Mouse (Mus musculus): Measurements from ENCODE around the gene 3100002H09Rik.
A peak's percentile ranks its signal among the peaks of the same experiment; 100 is the strongest.

3100002H09Rik gene

DNA sequence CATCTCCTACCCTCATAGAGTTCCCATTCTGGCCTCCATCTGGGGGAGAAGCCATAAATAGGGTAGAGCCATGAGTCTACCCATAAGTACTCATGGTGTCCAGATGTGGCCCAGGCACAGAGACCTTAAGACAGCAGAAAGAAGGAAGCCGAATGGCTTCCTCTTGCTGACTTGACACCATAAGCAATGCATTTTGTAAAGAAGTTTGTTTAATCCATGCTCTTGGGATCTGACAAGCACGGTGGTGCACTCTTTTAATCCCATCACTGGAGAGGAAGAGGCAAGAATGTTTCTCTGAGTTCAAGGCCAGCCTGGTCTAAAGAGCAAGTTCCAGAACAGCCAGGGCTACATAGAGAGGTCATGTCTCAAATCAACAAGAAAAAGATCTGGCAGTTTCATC, at the start of gene 3100002H09Rik:
TSS of gene 3100002H09Rik (minus strand) at position 101 of the 400 bp plus-strand sequence.
- DNase-seq (ENCODE audit: low read depth, low spot score) = no peak

GRCm38 (mm10) chr4:124659251-124660217, 48.9 kb upstream of the 3100002H09Rik start:
- no peak for DNase-seq (ENCODE audit: low read depth, low spot score)

DNA sequence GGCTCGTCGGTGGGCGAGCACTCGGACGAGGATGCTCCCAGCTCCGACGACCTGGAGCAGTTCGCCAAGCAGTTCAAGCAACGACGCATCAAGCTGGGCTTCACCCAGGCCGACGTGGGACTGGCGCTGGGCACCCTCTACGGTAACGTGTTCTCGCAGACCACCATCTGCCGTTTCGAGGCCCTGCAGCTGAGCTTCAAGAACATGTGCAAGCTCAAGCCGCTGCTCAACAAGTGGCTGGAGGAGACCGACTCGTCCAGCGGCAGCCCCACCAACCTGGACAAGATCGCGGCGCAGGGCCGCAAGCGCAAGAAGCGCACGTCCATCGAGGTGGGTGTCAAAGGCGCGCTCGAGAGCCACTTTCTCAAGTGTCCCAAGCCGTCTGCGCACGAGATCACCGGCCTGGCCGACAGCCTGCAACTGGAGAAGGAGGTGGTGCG, 47.8 kb upstream of the 3100002H09Rik start:
- DNase-seq (ENCODE audit: low read depth, low spot score) = peak; percentile 55

DNA sequence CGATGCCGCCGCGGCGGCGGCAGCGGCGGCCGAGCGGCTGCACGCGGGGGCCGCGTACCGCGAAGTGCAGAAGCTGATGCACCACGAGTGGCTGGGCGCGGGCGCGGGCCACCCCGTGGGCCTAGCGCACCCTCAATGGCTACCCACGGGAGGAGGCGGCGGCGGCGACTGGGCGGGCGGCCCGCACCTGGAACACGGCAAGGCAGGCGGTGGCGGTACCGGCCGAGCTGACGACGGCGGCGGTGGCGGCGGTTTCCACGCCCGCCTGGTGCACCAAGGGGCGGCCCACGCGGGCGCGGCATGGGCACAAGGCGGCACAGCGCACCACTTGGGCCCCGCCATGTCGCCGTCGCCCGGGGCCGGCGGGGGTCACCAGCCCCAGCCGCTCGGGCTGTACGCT, 47.2 kb upstream of the 3100002H09Rik start:
- DNase-seq (ENCODE audit: low read depth, low spot score) = no peak

- peak; percentile 90 for DNase-seq (ENCODE audit: low read depth, low spot score)
Observed at GRCm38 (mm10) chr4:124656854-124657650, 46.4 kb upstream of the 3100002H09Rik start.

DNA sequence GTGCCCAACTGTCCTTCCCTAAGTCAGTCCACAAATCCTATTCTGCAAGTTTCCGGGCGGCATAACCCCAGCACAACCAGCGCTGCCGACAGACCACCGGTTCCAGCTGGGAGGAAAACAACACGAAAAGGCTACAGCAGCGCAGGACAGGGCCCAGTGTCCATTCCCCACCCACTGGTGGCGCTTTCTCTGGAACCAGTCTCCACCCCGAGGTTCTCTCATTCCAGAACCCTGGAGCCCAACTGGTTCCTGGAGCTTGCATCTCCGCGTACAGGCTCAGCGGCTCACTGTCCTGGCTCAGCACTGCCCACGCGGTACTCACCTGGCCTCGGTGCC, 45.9 kb upstream of the 3100002H09Rik start, which contains the start of gene Pou3f1:
TSS of gene Pou3f1 (plus strand) at position 290 of the 336 bp plus-strand sequence.
- no peak for DNase-seq (ENCODE audit: low read depth, low spot score)

GRCm38 (mm10) chr4:124652886-124653285, 42.3 kb upstream of the 3100002H09Rik start:
- peak; percentile 60 for DNase-seq (ENCODE audit: low read depth, low spot score)

- peak; percentile 61 for DNase-seq (ENCODE audit: low read depth, low spot score)
Observed at GRCm38 (mm10) chr4:124647909-124648308, 37.3 kb upstream of the 3100002H09Rik start.

DNA sequence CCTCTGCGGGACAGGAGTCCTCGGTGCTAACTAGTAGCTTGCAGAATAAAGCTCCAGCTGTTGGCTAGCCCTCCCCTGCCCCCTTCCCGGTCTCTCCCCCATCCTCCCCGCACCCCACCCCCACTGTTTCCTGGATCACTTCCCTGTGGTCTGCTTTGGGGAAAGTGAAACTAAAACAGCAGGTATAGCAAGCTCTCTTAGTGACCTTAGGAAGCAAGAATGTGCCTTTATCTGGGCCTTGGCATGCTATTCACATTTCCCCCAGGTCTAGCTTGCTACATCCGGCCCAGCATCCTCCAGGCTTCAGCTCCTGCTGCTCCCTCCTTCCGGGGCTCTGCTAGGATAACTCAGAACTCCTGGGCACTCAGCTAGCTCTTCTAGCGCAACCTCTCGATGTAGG, 36.0 kb upstream of the 3100002H09Rik start:
- peak; percentile 94 for DNase-seq (ENCODE audit: low read depth, low spot score)

DNA sequence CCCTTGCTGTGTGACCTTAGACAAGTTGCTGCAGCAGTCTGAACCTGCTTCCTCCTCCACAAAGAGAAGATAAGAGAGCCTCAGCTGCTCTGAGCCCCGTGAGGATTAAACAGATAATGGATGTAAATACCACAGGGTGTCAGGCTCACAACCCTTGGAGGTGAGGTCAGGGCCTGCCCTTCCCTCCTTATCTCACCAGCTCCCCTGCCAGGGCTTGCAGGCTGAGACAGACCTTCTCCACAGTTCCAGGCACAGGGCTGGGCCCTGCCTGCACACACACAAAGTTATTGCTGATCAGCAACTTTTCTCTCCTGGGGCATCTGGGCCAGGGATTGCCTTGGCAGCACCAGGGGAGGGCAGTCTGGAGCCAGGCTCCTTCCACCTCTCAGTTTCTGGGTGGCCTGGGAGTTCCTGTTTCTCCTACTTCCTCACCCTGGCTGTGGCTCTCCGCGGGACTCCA, 34.4 kb upstream of the 3100002H09Rik start:
- DNase-seq (ENCODE audit: low read depth, low spot score) = peak; percentile 73

- no peak for DNase-seq (ENCODE audit: low read depth, low spot score)
Observed at GRCm38 (mm10) chr4:124643859-124644258, 33.3 kb upstream of the 3100002H09Rik start.

- peak; percentile 75 for DNase-seq (ENCODE audit: low read depth, low spot score)
Observed at GRCm38 (mm10) chr4:124639715-124640114, 29.1 kb upstream of the 3100002H09Rik start.

DNA sequence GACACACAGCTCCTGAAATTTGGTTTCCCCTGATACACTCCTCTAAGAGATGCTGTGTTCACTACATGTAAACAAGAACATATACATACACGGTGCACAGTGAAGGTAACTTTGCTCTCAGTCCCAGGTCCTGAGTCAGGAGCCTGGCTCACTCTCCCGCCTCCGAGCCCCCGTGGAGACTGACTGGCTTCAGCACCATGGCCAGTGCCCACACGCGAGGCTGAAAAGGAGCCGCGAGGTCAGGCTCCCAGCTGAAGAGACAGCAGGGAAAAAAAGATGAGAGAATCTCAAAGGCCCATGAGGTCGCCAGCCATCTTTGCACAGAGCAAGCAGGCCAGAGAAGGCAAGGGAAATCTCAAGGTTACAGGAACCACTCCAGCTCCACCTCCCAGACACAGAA, 22.7 kb upstream of the 3100002H09Rik start:
- peak; percentile 80 for DNase-seq (ENCODE audit: low read depth, low spot score)

GRCm38 (mm10) chr4:124632856-124633255, 22.3 kb upstream of the 3100002H09Rik start:
- no peak for DNase-seq (ENCODE audit: low read depth, low spot score)

GRCm38 (mm10) chr4:124631456-124631855, 20.9 kb upstream of the 3100002H09Rik start:
- peak; percentile 97 for DNase-seq (ENCODE audit: low read depth, low spot score)

GRCm38 (mm10) chr4:124626836-124627235, 16.2 kb upstream of the 3100002H09Rik start:
- DNase-seq (ENCODE audit: low read depth, low spot score) = no peak

- DNase-seq (ENCODE audit: low read depth, low spot score) = no peak
Observed at GRCm38 (mm10) chr4:124624111-124624581, 13.5 kb upstream of the 3100002H09Rik start.

GRCm38 (mm10) chr4:124622566-124622965, 12.0 kb upstream of the 3100002H09Rik start:
- no peak for DNase-seq (ENCODE audit: low read depth, low spot score)

DNA sequence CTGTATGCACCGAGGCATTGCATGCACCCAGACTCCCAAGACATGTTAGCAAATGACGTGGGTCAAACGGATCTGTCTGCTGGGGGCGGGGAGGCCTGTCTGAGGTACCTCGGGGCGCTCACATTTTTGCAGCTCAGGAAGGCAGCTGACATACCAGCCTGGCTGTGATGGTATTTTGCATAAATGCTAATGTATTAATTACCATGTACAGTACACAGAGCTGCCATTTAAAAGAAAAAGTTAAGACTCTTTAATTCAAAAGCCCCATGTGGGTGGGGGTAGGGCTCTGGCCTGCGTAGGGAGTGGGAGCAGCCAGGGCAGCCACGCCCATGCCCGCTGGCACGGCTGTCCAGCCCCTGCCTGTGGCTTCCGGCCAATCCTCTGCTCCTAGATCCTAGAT, 10.8 kb upstream of the 3100002H09Rik start:
- peak; percentile 62 for DNase-seq (ENCODE audit: low read depth, low spot score)

DNA sequence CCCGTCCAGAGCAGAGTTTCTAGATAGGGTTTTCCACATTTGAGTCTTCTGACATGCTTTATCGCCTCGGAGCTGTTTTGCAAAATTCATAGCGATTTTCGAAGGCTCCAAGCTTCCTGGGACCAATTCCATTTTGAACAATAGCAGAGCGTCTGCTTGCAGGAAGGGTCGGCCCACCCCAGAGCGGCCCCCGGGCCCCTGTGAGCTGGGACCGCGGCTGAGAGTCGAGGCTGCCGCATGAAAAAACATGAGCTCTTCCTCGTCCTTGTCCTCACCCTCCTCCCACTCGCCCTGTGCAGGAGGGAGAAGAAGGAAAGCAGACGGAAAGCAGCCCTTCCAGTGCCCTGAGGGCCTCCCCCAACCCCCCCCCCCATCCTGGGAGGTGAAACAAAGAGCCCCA, 8.0 kb upstream of the 3100002H09Rik start:
- DNase-seq (ENCODE audit: low read depth, low spot score) = no peak

GRCm38 (mm10) chr4:124616636-124617035, 6.0 kb upstream of the 3100002H09Rik start:
- DNase-seq (ENCODE audit: low read depth, low spot score) = no peak

DNA sequence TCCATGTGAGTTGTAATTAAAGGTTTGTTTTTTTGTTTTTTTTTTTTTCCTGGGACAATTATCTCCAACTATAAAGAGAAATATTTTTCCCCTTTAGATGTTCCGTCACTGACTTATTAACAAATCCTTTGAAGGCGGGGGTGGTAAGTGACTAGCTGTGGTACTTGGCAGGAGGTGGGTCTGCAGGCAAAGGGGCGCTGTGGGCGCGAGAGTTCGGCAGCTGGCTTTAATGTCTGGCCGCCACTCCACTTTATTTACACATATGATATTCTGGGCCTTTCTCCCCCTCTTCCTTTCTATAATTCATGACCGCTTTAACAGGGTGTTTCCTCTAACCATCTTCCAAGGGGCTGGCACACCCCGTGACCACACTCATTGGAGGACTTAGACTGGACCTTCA, 5.4 kb upstream of the 3100002H09Rik start:
- DNase-seq (ENCODE audit: low read depth, low spot score) = no peak
